Mouse (Mus musculus) MEL (cell line): ENCODE results near the gene Slc7a6. TPM values are rescaled to one million over a fixed set of nuclear protein-coding genes. Genes with fewer than 3 reads are reported as not detected.

ENCODE experiments used
- DNase-seq: peaks from one replicate; pipeline ENCODE4 v3.0.0; 2011; ENCODE audit warnings: low read depth, low spot score
- H3K27ac ChIP-seq: 2 replicates; pipeline ENCODE4 v1.5.1; 2012; ENCODE audit warnings: low read depth, mild to moderate bottlenecking, control low read depth, low read length, moderate library complexity; ENCODE audit not compliant: control insufficient read depth
- H3K27me3 ChIP-seq, 2 experiments: fragments of 150-350 bp in 1 of 2; sonication (generic) in 1 of 2; 2 replicates each; pipeline ENCODE4 v1.6.1; 2012; ENCODE audit warnings: low read length in 2 of 2, mild to moderate bottlenecking in 2 of 2, improper control_type of control experiment in 1 of 2, moderate library complexity in 1 of 2; ENCODE audit not compliant: insufficient read depth in 2 of 2, control insufficient read depth in 1 of 2
- H3K36me3 ChIP-seq, 2 experiments: 2 replicates each; pipeline ENCODE4 v1.6.1; 2012 to 2014; ENCODE audit warnings: low read length in 2 of 2, improper control_type of control experiment in 1 of 2, inconsistent platforms in 1 of 2, mild to moderate bottlenecking in 1 of 2; ENCODE audit not compliant: insufficient read depth in 2 of 2, control insufficient read depth in 1 of 2
- H3K4me1 ChIP-seq, 2 experiments: fragments of 150-350 bp in 1 of 2; sonication (generic) in 1 of 2; 2 replicates each; pipeline ENCODE4 v1.6.1; 2012; ENCODE audit warnings: low read length in 2 of 2, improper control_type of control experiment in 1 of 2, mild to moderate bottlenecking in 1 of 2; ENCODE audit not compliant: insufficient read depth in 2 of 2, control insufficient read depth in 1 of 2
- H3K4me3 ChIP-seq, 2 experiments: fragments of 150-350 bp in 1 of 2; sonication (generic) in 1 of 2; 2 replicates each; pipeline ENCODE4 v1.5.1; 2012; ENCODE audit warnings: low read depth in 2 of 2, low read length in 2 of 2, mild to moderate bottlenecking in 2 of 2, moderate library complexity in 2 of 2, control low read depth in 1 of 2, improper control_type of control experiment in 1 of 2; ENCODE audit not compliant: control insufficient read depth in 1 of 2, insufficient read depth in 1 of 2
- H3K79me2 ChIP-seq: 2 replicates; pipeline ENCODE4 v1.6.1; 2012; ENCODE audit warnings: mild to moderate bottlenecking, low read length, moderate library complexity; ENCODE audit not compliant: control insufficient read depth, poor library complexity, insufficient read depth
- H3K9ac ChIP-seq: 2 replicates; pipeline ENCODE4 v1.6.1; 2012; ENCODE audit warnings: low read depth, mild to moderate bottlenecking, control low read depth, low read length, moderate library complexity; ENCODE audit not compliant: control insufficient read depth, poor library complexity, severe bottlenecking
- H3K9me3 ChIP-seq: fragments of 150-350 bp; sonication (generic); replicated peaks from 2 replicates; pipeline ENCODE4 v1.6.1; 2012; ENCODE audit warnings: mild to moderate bottlenecking, low read length, improper control_type of control experiment, moderate library complexity; ENCODE audit not compliant: insufficient read depth
- BHLHE40 ChIP-seq: IDR thresholded peaks from 2 replicates; pipeline ENCODE4 v1.6.1; 2012; ENCODE audit warnings: low read depth, mild to moderate bottlenecking, inconsistent platforms, low read length, improper control_type of control experiment, borderline replicate concordance
- E2F4 ChIP-seq: IDR thresholded peaks from 2 replicates; pipeline ENCODE4 v1.6.1; 2011; ENCODE audit warnings: low read depth, low read length, improper control_type of control experiment, borderline replicate concordance
- ELF1 ChIP-seq: IDR thresholded peaks from 2 replicates; pipeline ENCODE4 v1.6.1; 2014; ENCODE audit warnings: low read depth, mild to moderate bottlenecking, inconsistent platforms, low read length, improper control_type of control experiment, moderate library complexity
- EP300 ChIP-seq, 2 experiments: IDR thresholded peaks; 2 replicates each; pipeline ENCODE4 v1.6.1; 2011; ENCODE audit warnings: improper control_type of control experiment in 2 of 2, low read length in 2 of 2, low read depth in 1 of 2, mild to moderate bottlenecking in 1 of 2
- ETS1 ChIP-seq: IDR thresholded peaks from 2 replicates; pipeline ENCODE4 v1.6.1; 2012; ENCODE audit warnings: low read depth, mild to moderate bottlenecking, inconsistent platforms, low read length, improper control_type of control experiment, moderate library complexity
- JUND ChIP-seq: IDR thresholded peaks from 2 replicates; pipeline ENCODE4 v1.6.1; 2011; ENCODE audit warnings: low read depth, mild to moderate bottlenecking, improper control_type of control experiment, low read length
- MAX ChIP-seq: IDR thresholded peaks from 2 replicates; pipeline ENCODE4 v1.6.1; 2011; ENCODE audit warnings: low read length, improper control_type of control experiment
- MAZ ChIP-seq: IDR thresholded peaks from 2 replicates; pipeline ENCODE4 v1.6.1; 2012; ENCODE audit warnings: low read depth, mild to moderate bottlenecking, inconsistent platforms, low read length, improper control_type of control experiment
- MEF2A ChIP-seq: IDR thresholded peaks from 2 replicates; pipeline ENCODE4 v1.6.1; 2014; ENCODE audit warnings: low read depth, mild to moderate bottlenecking, inconsistent platforms, low read length, improper control_type of control experiment; ENCODE audit not compliant: poor library complexity, insufficient replicate concordance, severe bottlenecking; ENCODE audit errors: extremely low read depth
- MXI1 ChIP-seq: IDR thresholded peaks from 2 replicates; pipeline ENCODE4 v1.6.1; 2011; ENCODE audit warnings: mild to moderate bottlenecking, low read depth, low read length, improper control_type of control experiment
- MYC ChIP-seq: IDR thresholded peaks from 2 replicates; pipeline ENCODE4 v1.6.1; 2011; ENCODE audit warnings: low read depth, mild to moderate bottlenecking, low read length, improper control_type of control experiment, moderate library complexity
- NELFE ChIP-seq: IDR thresholded peaks from 2 replicates; pipeline ENCODE4 v1.6.1; 2011; ENCODE audit warnings: low read depth, low read length, improper control_type of control experiment
- POLR2A ChIP-seq, 2 experiments: IDR thresholded peaks; 2 replicates each; pipeline ENCODE4 v1.6.1; 2011 to 2012; ENCODE audit warnings: low read length in 2 of 2, mild to moderate bottlenecking in 2 of 2, control low read depth in 1 of 2, improper control_type of control experiment in 1 of 2, low read depth in 1 of 2, moderate library complexity in 1 of 2; ENCODE audit not compliant: control insufficient read depth in 1 of 2, insufficient read depth in 1 of 2, poor library complexity in 1 of 2
- POLR2AphosphoS2 ChIP-seq: IDR thresholded peaks from 2 replicates; pipeline ENCODE4 v1.6.1; 2011; ENCODE audit warnings: low read length, improper control_type of control experiment
- POLR2AphosphoS5 ChIP-seq: IDR thresholded peaks from 2 replicates; pipeline ENCODE4 v1.6.1; 2012; ENCODE audit warnings: low read depth, borderline replicate concordance, mild to moderate bottlenecking, inconsistent platforms, low read length, moderate library complexity, mixed read lengths
- RAD21 ChIP-seq: IDR thresholded peaks from 2 replicates; pipeline ENCODE4 v1.6.1; 2011; ENCODE audit warnings: mild to moderate bottlenecking, low read depth, low read length, improper control_type of control experiment
- RCOR1 ChIP-seq: IDR thresholded peaks from 2 replicates; pipeline ENCODE4 v1.6.1; 2012; ENCODE audit warnings: low read depth, mild to moderate bottlenecking, inconsistent platforms, low read length, improper control_type of control experiment
- SIN3A ChIP-seq: IDR thresholded peaks from 2 replicates; pipeline ENCODE4 v1.6.1; 2012; ENCODE audit warnings: low read length, improper control_type of control experiment, inconsistent platforms
- SMC3 ChIP-seq: IDR thresholded peaks from 2 replicates; pipeline ENCODE4 v1.6.1; 2011; ENCODE audit warnings: low read depth, low read length, improper control_type of control experiment
- TAL1 ChIP-seq: IDR thresholded peaks from 2 replicates; pipeline ENCODE4 v1.6.1; 2012; ENCODE audit warnings: mild to moderate bottlenecking, inconsistent platforms, low read length, moderate library complexity, mixed read lengths
- TCF12 ChIP-seq: IDR thresholded peaks from 2 replicates; pipeline ENCODE4 v1.6.1; 2014; ENCODE audit warnings: low read depth, mild to moderate bottlenecking, inconsistent platforms, low read length, improper control_type of control experiment, moderate library complexity
- UBTF ChIP-seq: IDR thresholded peaks from 2 replicates; pipeline ENCODE4 v1.6.1; 2012; ENCODE audit warnings: low read depth, mild to moderate bottlenecking, inconsistent platforms, low read length, improper control_type of control experiment, moderate library complexity, borderline replicate concordance; ENCODE audit not compliant: insufficient read depth
- USF1 ChIP-seq: IDR thresholded peaks from 2 replicates; pipeline ENCODE4 v1.6.1; 2014; ENCODE audit warnings: low read depth, mild to moderate bottlenecking, inconsistent platforms, low read length, improper control_type of control experiment, moderate library complexity
- USF2 ChIP-seq, 2 experiments: IDR thresholded peaks; 2 replicates each; pipeline ENCODE4 v1.6.1; 2011 to 2012; ENCODE audit warnings: improper control_type of control experiment in 2 of 2, low read length in 2 of 2, borderline replicate concordance in 1 of 2, inconsistent platforms in 1 of 2, low read depth in 1 of 2, mild to moderate bottlenecking in 1 of 2; ENCODE audit not compliant: insufficient read depth in 1 of 2
- ZKSCAN1 ChIP-seq: IDR thresholded peaks from 2 replicates; pipeline ENCODE4 v1.6.1; 2012; ENCODE audit warnings: low read depth, mild to moderate bottlenecking, inconsistent platforms, low read length, improper control_type of control experiment, moderate library complexity
- ZMIZ1 ChIP-seq: IDR thresholded peaks from 2 replicates; pipeline ENCODE4 v1.6.1; 2012; ENCODE audit warnings: low read depth, mild to moderate bottlenecking, inconsistent platforms, low read length, improper control_type of control experiment, moderate library complexity
- polyA plus RNA-seq, 2 experiments: library from polyadenylated mRNA; stranded (reverse) in 1 of 2; unstranded in 1 of 2; fragments of >175 nt in 1 of 2; fragments of >200 nt in 1 of 2; gene quantifications; 2 replicates each; pipeline versions ENCODE4 v1.2.1 to v1.2.4; 2012; ENCODE audit warnings: low replicate concordance in 2 of 2, low read depth in 1 of 2; ENCODE audit not compliant: insufficient read length in 2 of 2, insufficient read depth in 1 of 2, missing spikeins in 1 of 2
- total RNA-seq: library from RNA; depleted of rRNA; stranded (reverse); fragments of 300-350 nt; gene quantifications from 2 replicates; pipeline ENCODE4 v1.2.3, GENCODE M21; 2012

Slc7a6 gene
- total and polyA plus RNA-seq, 3 experiments = 34.4 to 48.2 TPM; not detected in 1

GRCm38 (mm10) chr8:106185628-106186270, 17.1 kb downstream of the Slc7a6 start:
- no peak overlapping the region for H3K9ac ChIP-seq
- no peaks in the 10 kb centered on the region for H3K27me3 ChIP-seq
- H3K27ac ChIP-seq = no peak overlapping the region
- no peak for DNase-seq
- H3K4me1 ChIP-seq = peaks cover 2 to 8% of the 10 kb centered on the region in 2 experiments
- H3K79me2 ChIP-seq = no peaks in the 10 kb centered on the region
- no peak for TF ChIP-seq TCF12
- TF ChIP-seq USF1 = no peak
- TF ChIP-seq RCOR1 = no peak
- TF ChIP-seq BHLHE40 = no peak
- TF ChIP-seq POLR2A (IDR thresholded peaks at IDR 0.05; ENCODE audit: control insufficient read depth in 1 of 2, insufficient read depth in 1 of 2, low read depth in 1 of 2, low read length in 2 of 2, poor library complexity in 1 of 2) = no peak
- no peak for TF ChIP-seq ETS1
- TF ChIP-seq E2F4 = no peak
- no peak for TF ChIP-seq TAL1
- TF ChIP-seq UBTF = no peak
- TF ChIP-seq EP300 (IDR thresholded peaks at IDR 0.05; ENCODE audit: low read depth in 1 of 2, low read length in 2 of 2) = no peak
- TF ChIP-seq ZKSCAN1 = no peak
- TF ChIP-seq JUND = no peak
- TF ChIP-seq USF2 (IDR thresholded peaks at IDR 0.05; ENCODE audit: borderline replicate concordance in 1 of 2, insufficient read depth in 1 of 2, low read depth in 1 of 2, low read length in 2 of 2) = no peak
- TF ChIP-seq SIN3A = no peak
- TF ChIP-seq MAX = no peak
- TF ChIP-seq MXI1 = no peak
- no peak for TF ChIP-seq NELFE
- no peak for TF ChIP-seq POLR2AphosphoS2
- TF ChIP-seq RAD21 = no peak
- no peak overlapping the region for H3K4me3 ChIP-seq
- H3K9me3 ChIP-seq = no peaks in the 10 kb centered on the region
- H3K36me3 ChIP-seq = peaks cover 5 to 12% of the 10 kb centered on the region in 2 experiments

DNA sequence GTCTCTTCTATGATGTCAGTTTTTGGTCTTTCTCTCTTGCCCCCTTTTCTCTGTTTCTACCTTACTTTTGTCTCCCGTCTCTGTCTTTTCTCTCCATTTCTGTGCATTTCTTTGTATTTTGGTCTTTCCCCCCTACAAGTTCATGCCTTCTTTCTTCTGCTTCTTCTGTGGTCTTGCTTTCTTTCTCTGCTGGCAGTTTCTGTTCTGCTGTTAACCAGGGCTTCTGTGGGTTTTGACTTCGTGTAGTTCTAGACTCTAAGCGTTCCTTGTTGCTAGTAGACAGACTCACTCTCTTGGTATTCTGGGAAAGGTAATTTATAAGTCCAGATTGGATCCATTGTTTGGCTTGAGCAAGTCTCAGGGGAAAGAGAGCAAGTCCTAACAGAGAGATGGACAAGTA, 17.7 kb downstream of the Slc7a6 start:
- Histone ChIP-seq H3K9ac (no peak overlapping the region), H3K79me2 (no peaks in the 10 kb centered on the region), H3K27ac (no peak overlapping the region), H3K36me3 (peaks cover 7 to 19% of the 10 kb centered on the region in 2 experiments), H3K4me1 (peaks cover 8 to 14% of the 10 kb centered on the region in 2 experiments), H3K9me3 (no peaks in the 10 kb centered on the region), H3K4me3 (no peak overlapping the region), H3K27me3 (no peaks in the 10 kb centered on the region)
- TF ChIP-seq MXI1 (no peak), RCOR1 (no peak), MYC (no peak), BHLHE40 (no peak), USF1 (no peak), SIN3A (no peak), POLR2A (IDR thresholded peaks at IDR 0.05; ENCODE audit: control insufficient read depth in 1 of 2, insufficient read depth in 1 of 2, low read depth in 1 of 2, low read length in 2 of 2, poor library complexity in 1 of 2) (no peak), MAX (no peak), ELF1 (no peak), TAL1 (no peak), MAZ (no peak), ZMIZ1 (no peak), POLR2AphosphoS2 (no peak), MEF2A (no peak), ETS1 (no peak), POLR2AphosphoS5 (no peak), SMC3 (no peak)
- no peak for DNase-seq
